Mouse (Mus musculus) ovary, postnatal 36 days (tissue): Measurements from ENCODE around the gene Gpkow.
A peak's percentile ranks its signal among the peaks of the same experiment; 100 is the strongest.

Source experiments
- DNase-seq: peaks from one replicate; pipeline ENCODE4 v3.0.0; 2022; ENCODE audit warnings: low spot score, mixed read lengths

The Gpkow gene

GRCm38 (mm10) chrX:7696954-7697381 lies at the start of gene Gpkow:
Gpkow (plus strand) TSS chrX:7697131.
- peak; percentile 69 for DNase-seq

- peak; percentile 81 for DNase-seq
Observed at GRCm38 (mm10) chrX:7648671-7649304, 48.1 kb upstream of the Gpkow start.

- DNase-seq: peak; percentile 55
Observed at GRCm38 (mm10) chrX:7657221-7657639, 39.7 kb upstream of the Gpkow start, which contains the start of gene Prickle3. Prickle3 (plus strand) TSS chrX:7657260.

GRCm38 (mm10) chrX:7658031-7658784 lies 38.7 kb upstream of the Gpkow start:
- peak; percentile 44 for DNase-seq

- DNase-seq: no peak
Observed at GRCm38 (mm10) chrX:7658785-7659589, 37.9 kb upstream of the Gpkow start.

GRCm38 (mm10) chrX:7661086-7661485 lies 35.8 kb upstream of the Gpkow start:
- no peak for DNase-seq

GRCm38 (mm10) chrX:7662936-7663335 lies 34.0 kb upstream of the Gpkow start:
- no peak for DNase-seq

GRCm38 (mm10) chrX:7664791-7665190 lies 32.1 kb upstream of the Gpkow start:
- no peak for DNase-seq

GRCm38 (mm10) chrX:7665739-7666502 lies 31.0 kb upstream of the Gpkow start:
- no peak for DNase-seq

- DNase-seq: peak; percentile 76
Observed at GRCm38 (mm10) chrX:7670390-7670881, 26.5 kb upstream of the Gpkow start.

GRCm38 (mm10) chrX:7670921-7671623 lies 25.9 kb upstream of the Gpkow start, which contains the start of gene Plp2:
Plp2 (minus strand) TSS chrX:7671390.
- DNase-seq: peak; percentile 54

GRCm38 (mm10) chrX:7672739-7673138 lies 24.2 kb upstream of the Gpkow start:
- DNase-seq: no peak

- DNase-seq: no peak
Observed at GRCm38 (mm10) chrX:7673578-7674281, 23.2 kb upstream of the Gpkow start.

- peak; percentile 23 for DNase-seq
Observed at GRCm38 (mm10) chrX:7674284-7675000, 22.5 kb upstream of the Gpkow start.

GRCm38 (mm10) chrX:7675001-7675380 lies 21.9 kb upstream of the Gpkow start:
- DNase-seq: no peak

- no peak for DNase-seq
Observed at GRCm38 (mm10) chrX:7678986-7679385, 17.9 kb upstream of the Gpkow start.

GRCm38 (mm10) chrX:7679405-7680056 lies 17.4 kb upstream of the Gpkow start:
- peak; percentile 89 for DNase-seq

- no peak for DNase-seq
Observed at GRCm38 (mm10) chrX:7680057-7680412, 16.9 kb upstream of the Gpkow start.

- no peak for DNase-seq
Observed at GRCm38 (mm10) chrX:7680864-7681263, 16.1 kb upstream of the Gpkow start, which contains the start of gene Magix. Magix (minus strand) TSS chrX:7681251.
